Mouse (Mus musculus) adrenal gland, adult 2 months (tissue): ENCODE results near the gene Vamp3. TPM values are rescaled to one million over a fixed set of nuclear protein-coding genes. Genes with fewer than 3 reads are reported as not detected.

Experiments used
- DNase-seq: peaks from one replicate; pipeline ENCODE4 v3.0.0; 2021
- long read RNA-seq: library from polyadenylated mRNA; stranded (forward); transcript quantifications from one replicate; pipeline ENCODE4 v2.0.0, GENCODE M21; 2021
- polyA plus RNA-seq: library from polyadenylated mRNA; depleted of rRNA; stranded (reverse); fragments of >200 nt; gene quantifications from 2 replicates; pipeline ENCODE4 v1.2.3, GENCODE M21; 2012; rRNA removed
- total RNA-seq, 2 experiments: library from RNA; stranded (reverse); gene quantifications; 2 replicates each; pipeline ENCODE4 v1.2.3; 2021

Gene Vamp3
- total RNA-seq (10 to 100 TPM; 63.6 to 67.0 TPM), polyA plus RNA-seq (11.4 and 12.7 TPM in 2 replicates)
- long read RNA-seq, transcript Vamp3-201 (5 exons, 2,120 nt): major isoform, 68 of 72 reads
- long read RNA-seq, partial matches to known transcripts: 2 of 72 reads
- long read RNA-seq, other reads (novel, unspliced or antisense): 2 of 72 reads

GRCm38 (mm10) chr4:151057347-151058321 lies at the start of gene Vamp3:
TSS of gene Vamp3 (minus strand) at chr4:151057963.
- DNase-seq: peak; percentile 99

- no peak for DNase-seq
These were observed 48.7 kb upstream of the Vamp3 start for GRCm38 (mm10) chr4:151106468-151106867.

GRCm38 (mm10) chr4:151105886-151106285 lies 48.1 kb upstream of the Vamp3 start:
- no peak for DNase-seq

GRCm38 (mm10) chr4:151104147-151104546 lies 46.4 kb upstream of the Vamp3 start:
- no peak for DNase-seq

GRCm38 (mm10) chr4:151103646-151104045 lies 45.9 kb upstream of the Vamp3 start:
- DNase-seq: no peak

- no peak for DNase-seq
These were observed 39.3 kb upstream of the Vamp3 start for GRCm38 (mm10) chr4:151097104-151097438.

DNA sequence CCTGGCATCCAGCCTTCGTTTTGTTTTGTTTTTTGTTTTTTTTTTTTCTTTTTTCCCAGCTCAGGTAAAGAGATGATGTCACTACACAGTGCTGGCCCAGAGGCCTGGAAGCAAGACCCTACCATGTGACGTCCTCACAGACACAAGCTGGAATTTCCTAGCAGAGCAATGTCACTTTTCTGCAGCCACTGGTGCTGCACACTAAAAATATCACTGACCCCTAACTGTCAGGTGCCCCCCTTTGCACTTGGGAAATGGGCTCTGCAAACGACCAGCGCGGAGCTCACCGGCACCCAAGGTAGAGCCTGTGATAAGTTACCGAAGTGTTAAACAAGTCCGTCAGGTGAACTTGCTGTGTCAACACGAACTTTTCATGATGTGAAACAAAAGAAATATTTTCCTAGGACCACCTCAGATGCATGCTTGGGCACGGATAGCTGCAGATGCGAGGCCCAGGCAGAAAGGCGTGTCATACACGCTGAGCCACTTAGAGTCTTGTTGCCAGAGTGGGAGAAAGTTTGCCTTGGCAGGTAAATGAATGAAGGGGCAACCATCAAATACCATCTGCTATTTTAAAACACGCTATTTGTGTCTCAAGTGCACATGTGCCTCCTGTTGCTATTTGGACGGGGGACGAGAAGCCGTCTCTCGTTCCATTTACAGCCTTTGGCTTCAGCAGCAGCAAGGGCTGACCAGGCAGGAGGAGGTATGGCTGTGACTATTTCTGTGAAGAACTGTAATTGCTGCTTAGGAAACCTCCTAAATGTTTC lies 38.8 kb upstream of the Vamp3 start:
- DNase-seq: no peak

DNA sequence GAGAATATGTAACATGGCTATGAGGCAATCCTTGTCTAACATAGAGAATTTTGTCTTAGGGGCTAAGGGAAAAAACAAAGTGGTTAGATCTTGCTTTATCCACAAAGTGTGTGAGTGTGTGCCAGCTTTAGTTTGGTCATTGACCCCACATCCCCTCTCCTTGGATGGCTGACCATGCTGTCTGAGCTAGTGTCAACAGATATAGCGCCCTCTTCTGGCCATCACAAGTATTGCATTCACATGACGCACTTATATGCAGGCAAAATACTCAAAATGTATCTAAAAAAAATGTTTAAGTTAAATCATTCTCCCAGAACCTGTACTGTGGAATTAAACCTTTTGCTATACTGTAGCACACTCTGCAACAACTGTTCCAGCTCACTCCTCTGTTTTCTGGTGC lies 37.4 kb upstream of the Vamp3 start:
- DNase-seq: no peak

- DNase-seq: no peak
These were observed 31.5 kb upstream of the Vamp3 start, which contains the start of gene Gm13090 for GRCm38 (mm10) chr4:151089270-151089669. TSS of gene Gm13090 (plus strand) at chr4:151089570.

- DNase-seq: no peak
These were observed 31.1 kb upstream of the Vamp3 start for GRCm38 (mm10) chr4:151088819-151089218.

DNA sequence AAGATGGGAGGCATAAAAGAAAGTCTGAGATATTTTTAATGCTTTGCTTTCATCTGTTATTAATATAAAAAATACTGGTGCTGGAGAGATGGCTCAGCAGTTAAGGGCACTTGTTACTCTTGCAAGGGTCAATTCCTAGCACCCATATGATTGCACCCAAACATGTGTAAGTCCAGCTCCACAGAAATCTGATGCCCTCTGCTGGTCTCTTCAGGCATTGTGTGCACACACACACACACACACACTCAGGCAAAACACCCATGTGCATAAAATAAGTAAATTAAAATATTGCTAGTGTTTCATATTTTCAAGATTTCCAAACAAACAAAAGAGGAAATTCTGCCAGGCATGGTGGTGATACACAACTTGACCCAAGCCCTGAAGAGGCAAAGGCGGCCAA lies 29.6 kb upstream of the Vamp3 start:
- DNase-seq: no peak

DNA sequence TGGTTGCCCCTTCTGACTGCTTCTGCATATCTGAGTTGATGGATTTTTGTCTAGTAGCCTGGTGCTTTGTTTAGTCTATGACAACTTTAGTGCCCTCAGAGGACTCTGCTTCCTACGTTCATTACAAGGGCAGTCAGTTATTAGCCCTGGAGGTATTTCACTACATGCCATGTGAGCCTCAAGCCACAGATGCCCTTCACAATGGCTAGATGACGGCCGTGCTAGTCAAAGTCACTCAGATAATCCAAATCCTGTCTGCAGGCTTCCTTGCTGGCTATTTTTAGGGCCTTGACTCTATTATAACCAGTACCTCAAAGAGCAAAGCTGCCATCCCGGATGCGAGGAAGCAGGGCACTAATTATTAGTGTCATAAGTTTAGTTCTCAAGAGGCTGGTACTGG lies 25.3 kb upstream of the Vamp3 start:
- DNase-seq: no peak

DNA sequence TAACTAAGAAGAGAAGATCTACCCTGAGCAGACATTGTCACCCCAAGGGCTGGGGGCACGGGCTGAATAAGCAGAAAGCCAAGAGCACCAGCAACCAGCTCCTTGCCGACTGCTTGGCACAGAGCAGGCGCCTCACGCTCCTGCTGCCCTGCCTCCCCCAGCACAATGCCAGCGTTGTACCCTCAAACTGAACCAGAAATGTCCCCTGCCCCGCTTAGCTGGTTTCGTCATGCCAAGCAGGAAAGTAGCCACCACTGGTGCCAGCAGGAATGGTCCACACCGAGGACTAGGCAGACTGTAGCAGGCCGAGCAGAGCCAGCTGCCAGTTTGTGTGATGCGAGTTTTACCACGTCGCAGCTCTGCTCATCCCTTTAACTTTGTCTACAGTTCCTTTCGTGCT lies 24.2 kb upstream of the Vamp3 start:
- DNase-seq: no peak

DNA sequence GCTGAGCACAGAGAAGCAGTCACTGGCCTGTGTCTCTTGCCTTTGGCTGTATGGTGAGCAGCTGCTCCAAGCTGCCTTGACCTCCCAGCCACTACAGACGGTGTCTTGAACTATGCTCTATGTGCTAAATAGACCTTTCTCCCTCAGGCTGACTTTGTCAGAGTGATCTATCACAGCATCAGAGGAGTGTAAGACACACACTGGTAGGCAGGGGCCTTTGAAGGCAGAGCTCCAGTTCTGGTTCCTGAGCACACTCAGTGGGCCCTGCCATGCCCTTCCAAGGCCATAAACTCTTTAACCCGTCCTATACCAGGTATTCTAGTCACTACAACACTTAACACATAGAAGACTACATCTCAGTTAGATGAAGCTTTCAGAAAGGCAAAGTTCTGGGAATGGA lies 23.6 kb upstream of the Vamp3 start:
- no peak for DNase-seq

GRCm38 (mm10) chr4:151074817-151075216 lies 17.1 kb upstream of the Vamp3 start:
- no peak for DNase-seq

DNA sequence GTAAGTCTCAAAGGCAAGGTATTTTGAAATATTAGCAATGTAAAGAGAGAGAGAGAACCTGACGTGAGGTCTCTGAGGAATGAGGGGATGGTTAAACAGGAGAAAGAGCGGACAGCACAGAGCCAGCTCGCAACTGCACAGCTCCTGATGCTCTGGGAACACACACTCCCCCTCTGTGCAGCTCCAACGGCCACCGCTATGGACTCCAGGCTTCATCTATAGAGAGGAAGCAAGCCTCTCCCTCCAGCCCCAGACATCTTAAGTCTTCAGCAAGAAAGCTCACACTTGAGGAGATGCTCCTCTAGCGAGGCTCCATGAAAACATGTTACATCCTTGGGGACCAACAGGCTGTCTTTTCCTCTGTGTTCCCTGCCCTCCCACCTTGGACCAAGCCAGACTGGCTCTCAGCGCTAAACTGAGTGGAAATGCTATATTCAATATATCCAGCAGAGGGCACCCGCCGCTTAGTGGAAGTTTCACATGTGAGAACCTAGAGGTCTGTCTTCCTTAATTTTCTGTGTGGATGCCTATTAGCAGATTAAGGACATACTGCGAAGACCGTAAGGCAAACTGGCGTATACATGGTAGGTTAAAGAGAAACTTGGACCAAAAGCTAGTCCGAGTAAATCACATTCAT lies 15.5 kb upstream of the Vamp3 start:
- peak; percentile 74 for DNase-seq

DNA sequence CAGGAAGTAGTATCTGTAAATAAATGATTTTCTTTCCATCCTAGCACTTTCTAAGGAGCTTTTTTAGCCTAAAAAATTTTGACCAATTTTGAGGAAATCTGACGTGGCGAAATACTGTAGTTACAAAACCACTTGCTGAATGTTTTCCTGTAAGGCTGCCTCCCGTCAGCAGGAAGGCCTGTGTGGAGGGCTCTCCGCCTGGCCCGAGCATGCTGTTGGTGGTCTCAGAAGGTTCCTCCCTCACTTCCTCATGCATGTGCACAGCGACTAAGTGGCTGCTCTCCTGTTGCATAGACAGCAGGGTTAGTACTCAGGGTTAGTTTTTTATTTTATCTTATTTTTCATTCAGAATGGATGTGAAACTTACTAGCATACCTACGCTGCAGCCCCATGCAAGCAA lies 13.2 kb upstream of the Vamp3 start:
- DNase-seq: no peak

DNA sequence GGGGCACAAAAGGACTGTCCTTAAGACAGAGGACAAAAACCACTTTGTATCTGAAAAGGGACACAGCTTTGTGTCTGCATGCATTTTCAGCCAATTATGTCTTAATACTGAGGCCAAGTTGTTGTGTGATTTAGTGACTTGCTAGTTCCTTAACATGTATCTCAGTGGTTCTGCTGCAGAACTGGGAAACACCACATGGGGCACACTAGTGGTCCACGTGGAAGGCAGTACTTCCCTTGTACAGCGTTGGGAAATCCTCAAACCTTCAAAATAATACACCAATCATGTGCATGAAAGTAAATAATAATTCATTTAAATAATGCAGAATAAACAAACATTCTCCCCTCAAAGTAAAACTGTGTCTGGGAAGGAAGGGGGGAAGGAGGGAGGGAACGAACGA lies 11.0 kb upstream of the Vamp3 start:
- DNase-seq: no peak

DNA sequence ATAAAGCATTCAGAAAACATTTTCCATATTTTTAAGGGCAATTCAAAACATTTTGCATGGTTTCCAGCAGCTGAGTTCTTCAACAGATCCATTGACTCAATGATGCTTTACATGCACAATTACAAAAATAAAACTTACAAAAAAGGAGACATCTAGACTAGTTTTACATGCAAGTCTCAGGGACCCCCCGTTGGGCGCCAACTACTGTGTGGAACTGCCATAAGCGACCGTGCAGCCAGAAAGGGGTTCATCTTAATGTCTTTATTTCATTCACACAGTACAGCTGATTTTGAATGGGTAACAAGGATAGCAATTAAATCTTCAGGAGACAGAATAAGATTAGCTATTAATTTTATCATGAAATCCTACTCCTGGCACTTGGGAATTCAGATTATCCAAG lies 1.8 kb upstream of the Vamp3 start:
- DNase-seq: no peak

GRCm38 (mm10) chr4:151058634-151059033 lies 871 bp upstream of the Vamp3 start:
- DNase-seq: no peak

DNA sequence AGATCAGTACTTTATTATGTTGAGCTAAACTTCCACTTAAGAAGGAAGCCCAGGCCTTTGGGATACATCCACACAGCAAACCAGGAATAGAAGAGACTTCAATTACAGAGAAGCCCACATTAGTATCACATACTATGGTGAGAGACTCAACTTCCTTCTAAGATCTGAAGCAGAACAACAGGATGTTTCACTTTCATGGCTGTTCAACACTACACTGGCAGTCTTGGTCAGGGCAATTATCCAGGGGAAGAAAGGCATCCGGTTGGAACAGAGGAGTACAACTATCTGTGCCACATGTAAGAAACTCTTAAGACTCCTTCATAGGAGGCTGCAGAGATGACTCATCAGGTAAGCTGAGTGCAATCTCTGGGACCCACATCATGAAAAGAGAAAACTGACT lies 6.6 kb downstream of the Vamp3 start:
- DNase-seq: no peak

- no peak for DNase-seq
These were observed 11.2 kb downstream of the Vamp3 start for GRCm38 (mm10) chr4:151046524-151046923.
